15 mouse cellular contexts compared by ENCODE assay signal in genomic region chr13:114998100-114998499, GRCm38 (mm10).
"Had no signal": no experiment of that assay in that cellular context is flagged by ENCODE, and none has a peak within 500 bp of the region (broad histone marks: within the 10 kb centered on the region; RNA-seq: fewer than 3 reads in every experiment).

No protein-coding gene starts in this region.

- H3K4me2 ChIP-seq: neural tube, embryonic 12.5 days; neural tube, embryonic 13.5 days; neural tube, embryonic 15.5 days; stomach, embryonic 15.5 days had no signal

- H3K9ac ChIP-seq: neural tube, embryonic 12.5 days; neural tube, embryonic 13.5 days; neural tube, embryonic 15.5 days; stomach, embryonic 15.5 days had no signal

- H3K27ac ChIP-seq: neural tube, embryonic 12.5 days; neural tube, embryonic 13.5 days; neural tube, embryonic 15.5 days; stomach, embryonic 15.5 days; stomach, postnatal 0 days had no signal

- H3K4me3 ChIP-seq: neural tube, embryonic 12.5 days; neural tube, embryonic 13.5 days; neural tube, embryonic 15.5 days; stomach, embryonic 15.5 days had no signal

- H3K27me3 ChIP-seq: neural tube, embryonic 12.5 days; neural tube, embryonic 13.5 days; neural tube, embryonic 15.5 days; stomach, embryonic 15.5 days had no signal

- DNase-seq: retina, postnatal 1 day; right cerebral cortex, adult 18-20 months; right cerebral cortex, postnatal 25 days; spleen, adult 18-20 months; thymus, adult 18-20 months; thymus, adult 2 months; thymus, postnatal 14 days; thymus, postnatal 25 days; thymus, postnatal 36 days; thymus, postnatal 4 days had no signal

- H3K9me3 ChIP-seq: neural tube, embryonic 12.5 days; neural tube, embryonic 13.5 days; neural tube, embryonic 15.5 days; stomach, embryonic 15.5 days had no signal

- H3K4me1 ChIP-seq: neural tube, embryonic 12.5 days; neural tube, embryonic 15.5 days; stomach, embryonic 15.5 days had no signal

- H3K36me3 ChIP-seq: neural tube, embryonic 12.5 days; neural tube, embryonic 13.5 days; neural tube, embryonic 15.5 days; stomach, embryonic 15.5 days had no signal
